Mouse (Mus musculus) heart, embryonic 14.5 days (tissue): ENCODE measurements around the gene Anks1b. TPM values are rescaled to one million over a fixed set of nuclear protein-coding genes. Genes with fewer than 3 reads are reported as not detected.

Experiments
- ATAC-seq: fragments of 200-750 bp; cut with Nextera tagmentation; 2 replicates; pipeline ENCODE4 v1.8.0; 2017; ENCODE audit warnings: low read depth, moderate TSS enrichment; ENCODE audit not compliant: insufficient number of reproducible peaks, insufficient read depth, low FRiP score
- H3K27ac ChIP-seq, 2 experiments: fragments of 200-500 bp in 1 of 2; fragments of 300-500 bp in 1 of 2; sonication (generic) in 1 of 2; replicated peaks in 1 of 2; 2 replicates each; pipeline ENCODE4 v1.5.1; 2012 to 2014; ENCODE audit warnings: low read depth in 2 of 2, low read length in 2 of 2, control low read depth in 1 of 2, mild to moderate bottlenecking in 1 of 2, mixed read lengths in 1 of 2; ENCODE audit not compliant: control insufficient read depth in 1 of 2, insufficient read depth in 1 of 2
- H3K27me3 ChIP-seq: fragments of 300-500 bp; sonication (generic); 2 replicates; pipeline ENCODE4 v1.6.1; 2014; ENCODE audit warnings: mild to moderate bottlenecking, low read length, control low read depth; ENCODE audit not compliant: control insufficient read depth, insufficient read depth
- H3K36me3 ChIP-seq: fragments of 300-500 bp; sonication (generic); 2 replicates; pipeline ENCODE4 v1.6.1; 2014; ENCODE audit warnings: mild to moderate bottlenecking, control low read depth, low read length, mixed read lengths; ENCODE audit not compliant: control insufficient read depth, insufficient read depth
- H3K4me1 ChIP-seq, 2 experiments: fragments of 200-500 bp in 1 of 2; fragments of 300-500 bp in 1 of 2; sonication (generic) in 1 of 2; 2 replicates each; pipeline ENCODE4 v1.6.1; 2012 to 2014; ENCODE audit warnings: low read length in 2 of 2, control low read depth in 1 of 2, mixed read lengths in 1 of 2; ENCODE audit not compliant: control insufficient read depth in 2 of 2, insufficient read depth in 2 of 2
- H3K4me2 ChIP-seq: fragments of 300-500 bp; sonication (generic); 2 replicates; pipeline ENCODE4 v1.6.1; 2014; ENCODE audit warnings: mild to moderate bottlenecking, low read length
- H3K4me3 ChIP-seq, 2 experiments: fragments of 200-500 bp in 1 of 2; fragments of 300-500 bp in 1 of 2; sonication (generic) in 1 of 2; 2 replicates each; pipeline ENCODE4 v1.5.1; 2012 to 2014; ENCODE audit warnings: low read length in 2 of 2, mild to moderate bottlenecking in 2 of 2, control low read depth in 1 of 2, low read depth in 1 of 2, moderate library complexity in 1 of 2; ENCODE audit not compliant: control insufficient read depth in 1 of 2, insufficient read depth in 1 of 2
- H3K9ac ChIP-seq: fragments of 300-500 bp; sonication (generic); 2 replicates; pipeline ENCODE4 v1.6.1; 2014; ENCODE audit warnings: mild to moderate bottlenecking, low read length
- H3K9me3 ChIP-seq: fragments of 300-500 bp; sonication (generic); 2 replicates; pipeline ENCODE4 v1.6.1; 2016; ENCODE audit warnings: low read length, control low read depth; ENCODE audit not compliant: control insufficient read depth
- WGBS: fragments of 180-500 bp; shearing (Covaris S2); extraction: QIAGEN DNeasy Blood & Tissue Kit; methylation state at CpG from one replicate; pipeline ENCODE4 v1.1.7; 2014; 5-methylcytosine and 5-hydroxymethylcytosine counted together
- polyA plus RNA-seq: library from polyadenylated mRNA; unstranded; fragments of >200 nt; fragmentation: Nextera tagmentation; extraction: Ambion mirVana; gene quantifications from 2 replicates; pipeline ENCODE4 v1.2.1, GENCODE M21; 2014

Anks1b gene
- polyA plus RNA-seq, 1 experiment from 2014 or later, result 0.14 TPM

- ATAC-seq, result no peak
Measured at GRCm38 (mm10) chr10:89883561-89883960, 10.3 kb downstream of the Anks1b start.

GRCm38 (mm10) chr10:89902720-89903337 is 29.5 kb downstream of the Anks1b start:
- 72% methylated on average over 7 of the region's 7 CpGs for WGBS
- Histone ChIP-seq H3K9ac (no peak overlapping the region), H3K27me3 (no peaks in the 10 kb centered on the region), H3K27ac (no peak overlapping the region), H3K9me3 (no peaks in the 10 kb centered on the region), H3K36me3 (no peaks in the 10 kb centered on the region), H3K4me2 (no peak overlapping the region), H3K4me1 (no peaks in the 10 kb centered on the region), H3K4me3 (no peak overlapping the region)
- no peak for ATAC-seq

More at GRCm38 (mm10) chr10:89883561-89883960, 10.3 kb downstream of the Anks1b start:
- no peak overlapping the region for H3K4me3 ChIP-seq
- H3K27ac ChIP-seq, result no peak overlapping the region
- no peaks in the 10 kb centered on the region for H3K9me3 ChIP-seq
- no peaks in the 10 kb centered on the region for H3K36me3 ChIP-seq
- H3K4me2 ChIP-seq, result no peak overlapping the region
- H3K27me3 ChIP-seq, result no peaks in the 10 kb centered on the region
- WGBS, result 75% methylated on average over 8 of the region's 8 CpGs
- no peaks in the 10 kb centered on the region for H3K4me1 ChIP-seq
- H3K9ac ChIP-seq, result no peak overlapping the region

GRCm38 (mm10) chr10:89911889-89912288 is 38.6 kb downstream of the Anks1b start:
- H3K9me3 ChIP-seq, result no peaks in the 10 kb centered on the region
- no peaks in the 10 kb centered on the region for H3K36me3 ChIP-seq
- no peak overlapping the region for H3K4me2 ChIP-seq
- no peak overlapping the region for H3K4me3 ChIP-seq
- H3K9ac ChIP-seq, result no peak overlapping the region
- ATAC-seq, result no peak
- H3K4me1 ChIP-seq, result no peaks in the 10 kb centered on the region
- no peaks in the 10 kb centered on the region for H3K27me3 ChIP-seq
- WGBS, result 79% methylated on average over 4 of the region's 4 CpGs
- no peak overlapping the region for H3K27ac ChIP-seq

GRCm38 (mm10) chr10:89913174-89913573 is 39.9 kb downstream of the Anks1b start:
- Histone ChIP-seq H3K9ac (no peak overlapping the region), H3K27ac (no peak overlapping the region), H3K4me2 (no peak overlapping the region), H3K36me3 (no peaks in the 10 kb centered on the region), H3K4me1 (no peaks in the 10 kb centered on the region), H3K9me3 (no peaks in the 10 kb centered on the region), H3K4me3 (no peak overlapping the region), H3K27me3 (no peaks in the 10 kb centered on the region)
- no peak for ATAC-seq

GRCm38 (mm10) chr10:89917141-89917540 is 43.8 kb downstream of the Anks1b start:
- H3K4me1 ChIP-seq, result no peaks in the 10 kb centered on the region
- no peak overlapping the region for H3K27ac ChIP-seq
- H3K9me3 ChIP-seq, result no peaks in the 10 kb centered on the region
- no peaks in the 10 kb centered on the region for H3K27me3 ChIP-seq
- H3K9ac ChIP-seq, result no peak overlapping the region
- ATAC-seq, result no peak
- H3K36me3 ChIP-seq, result no peaks in the 10 kb centered on the region
- H3K4me3 ChIP-seq, result no peak overlapping the region
- WGBS, result 82% methylated on average over 1 of the region's 1 CpGs
- H3K4me2 ChIP-seq, result no peak overlapping the region

GRCm38 (mm10) chr10:89921965-89922364 is 48.7 kb downstream of the Anks1b start:
- no peak for ATAC-seq
- no peak overlapping the region for H3K4me3 ChIP-seq
- no peaks in the 10 kb centered on the region for H3K36me3 ChIP-seq
- H3K27me3 ChIP-seq, result no peaks in the 10 kb centered on the region
- WGBS, result 53% methylated on average over 4 of the region's 4 CpGs
- H3K9ac ChIP-seq, result no peak overlapping the region
- no peaks in the 10 kb centered on the region for H3K4me1 ChIP-seq
- peaks cover 12% of the 10 kb centered on the region; the same call in 1 of the 2 replicates for H3K9me3 ChIP-seq
- H3K27ac ChIP-seq, result no peak overlapping the region
- no peak overlapping the region for H3K4me2 ChIP-seq

GRCm38 (mm10) chr10:89942180-89942579 is 68.9 kb downstream of the Anks1b start:
- H3K4me3 ChIP-seq, result no peak overlapping the region
- H3K9me3 ChIP-seq, result no peaks in the 10 kb centered on the region
- H3K9ac ChIP-seq, result no peak overlapping the region
- H3K27ac ChIP-seq, result no peak overlapping the region
- no peaks in the 10 kb centered on the region for H3K36me3 ChIP-seq
- 72% methylated on average over 4 of the region's 4 CpGs for WGBS
- H3K27me3 ChIP-seq, result no peaks in the 10 kb centered on the region
- H3K4me2 ChIP-seq, result no peak overlapping the region
- no peak for ATAC-seq
- no peaks in the 10 kb centered on the region for H3K4me1 ChIP-seq
